Mouse (Mus musculus) gonadal fat pad, adult 2 months (tissue): ENCODE results near the gene Trim41. TPM values are rescaled to one million over a fixed set of nuclear protein-coding genes. Genes with fewer than 3 reads are reported as not detected.
"Not testable (repeated sequence)": the region's sequence is repeated elsewhere in the genome, so short reads cannot be mapped to it uniquely, and the experiment has no call there.

Source experiments
- DNase-seq: peaks from one replicate; pipeline ENCODE4 v3.0.0-alpha.2; 2012; ENCODE audit warnings: low read depth
- polyA plus RNA-seq: library from polyadenylated mRNA; depleted of rRNA; stranded (reverse); fragments of >200 nt; gene quantifications from 2 replicates; pipeline ENCODE4 v1.2.3, GENCODE M21; 2012; rRNA removed

Gene Trim41
- polyA plus RNA-seq, result 30.3 and 33.8 TPM in 2 replicates

GRCm38 (mm10) chr11:48816800-48817665, at the start of gene Trim41:
Gene Trim41 (minus strand): TSS chr11:48817353.
- no peak for DNase-seq

GRCm38 (mm10) chr11:48866481-48866880, 49.3 kb upstream of the Trim41 start:
- DNase-seq, result no peak

- DNase-seq, result no peak
These were observed 46.7 kb upstream of the Trim41 start for GRCm38 (mm10) chr11:48863808-48864207.

GRCm38 (mm10) chr11:48862784-48863319, 45.7 kb upstream of the Trim41 start:
- DNase-seq, result no peak

GRCm38 (mm10) chr11:48859014-48859413, 41.9 kb upstream of the Trim41 start:
- DNase-seq, result no peak

GRCm38 (mm10) chr11:48853474-48854180, 36.5 kb upstream of the Trim41 start:
- no peak for DNase-seq

- DNase-seq, result no peak
These were observed 35.7 kb upstream of the Trim41 start for GRCm38 (mm10) chr11:48852624-48853473.

GRCm38 (mm10) chr11:48852190-48852589, 35.0 kb upstream of the Trim41 start:
- DNase-seq, result no peak

GRCm38 (mm10) chr11:48851270-48851995, 34.3 kb upstream of the Trim41 start:
- no peak for DNase-seq

- no peak for DNase-seq
These were observed 33.1 kb upstream of the Trim41 start for GRCm38 (mm10) chr11:48850240-48850639.

GRCm38 (mm10) chr11:48846881-48847280, 29.7 kb upstream of the Trim41 start:
- DNase-seq, result no peak

- not testable (repeated sequence) for DNase-seq
These were observed 29.2 kb upstream of the Trim41 start for GRCm38 (mm10) chr11:48846362-48846761.

GRCm38 (mm10) chr11:48845244-48845815, 28.2 kb upstream of the Trim41 start:
- DNase-seq, result no peak

GRCm38 (mm10) chr11:48844309-48844708, 27.2 kb upstream of the Trim41 start:
- no peak for DNase-seq

- DNase-seq, result no peak
These were observed 26.0 kb upstream of the Trim41 start for GRCm38 (mm10) chr11:48843202-48843601.

- DNase-seq, result no peak
These were observed 25.2 kb upstream of the Trim41 start for GRCm38 (mm10) chr11:48842378-48842792.

- no peak for DNase-seq
These were observed 24.1 kb upstream of the Trim41 start for GRCm38 (mm10) chr11:48841213-48841612.

GRCm38 (mm10) chr11:48840805-48841204, 23.7 kb upstream of the Trim41 start:
- no peak for DNase-seq

GRCm38 (mm10) chr11:48838879-48839680, 21.9 kb upstream of the Trim41 start:
- DNase-seq, result no peak
